Mouse (Mus musculus) gastrocnemius, postnatal 4 days (tissue): ENCODE measurements at regions not wholly inside any gene's neighbourhood (a gene's known extent, or its start where the extent isn't known, plus 50 kb on each side); places are given as distances from the start of the nearest gene placed in this dataset.

Experiments used
- DNase-seq, 2 experiments: peaks; one replicate each; pipeline ENCODE4 v3.0.0; 2021 to 2022; ENCODE audit warnings: low spot score in 2 of 2, mixed read lengths in 2 of 2

GRCm38 (mm10) chr4:97132650-97133049 lies 50.3 kb downstream of the Gm10192 start:
- no peak for DNase-seq

GRCm38 (mm10) chr4:97127780-97128179 lies 55.2 kb downstream of the Gm10192 start:
- peak in 1 of 2 experiments; percentile 15 for DNase-seq

- no peak for DNase-seq
Measured at GRCm38 (mm10) chr4:97123861-97124260, 59.1 kb downstream of the Gm10192 start.

- DNase-seq = no peak
Measured at GRCm38 (mm10) chr4:97121952-97122351, 61.0 kb downstream of the Gm10192 start.

- no peak for DNase-seq
Measured at GRCm38 (mm10) chr4:97119459-97119858, 63.5 kb downstream of the Gm10192 start.

GRCm38 (mm10) chr4:97117016-97117415 lies 66.0 kb downstream of the Gm10192 start:
- no peak for DNase-seq

GRCm38 (mm10) chr4:97102752-97103052 lies 80.3 kb downstream of the Gm10192 start:
- DNase-seq = no peak

- DNase-seq = no peak
Measured at GRCm38 (mm10) chr4:97101911-97102751, 80.8 kb downstream of the Gm10192 start.

GRCm38 (mm10) chr4:97099721-97100120 lies 83.2 kb downstream of the Gm10192 start:
- DNase-seq = no peak

GRCm38 (mm10) chr4:97093576-97093975 lies 89.4 kb downstream of the Gm10192 start:
- DNase-seq = no peak

GRCm38 (mm10) chr4:97050735-97051134 lies 132.2 kb downstream of the Gm10192 start:
- no peak for DNase-seq

- no peak for DNase-seq
Measured at GRCm38 (mm10) chr4:97049045-97049674, 133.8 kb downstream of the Gm10192 start.

GRCm38 (mm10) chr4:97037693-97038348 lies 145.1 kb downstream of the Gm10192 start:
- peak; percentile 20 to 45 for DNase-seq

- no peak for DNase-seq
Measured at GRCm38 (mm10) chr4:97028938-97029337, 154.0 kb downstream of the Gm10192 start.

- no peak for DNase-seq
Measured at GRCm38 (mm10) chr4:97025446-97026040, 157.4 kb downstream of the Gm10192 start.

- DNase-seq = no peak
Measured at GRCm38 (mm10) chr4:97001321-97001720, 181.6 kb downstream of the Gm10192 start.

- no peak for DNase-seq
Measured at GRCm38 (mm10) chr4:96980311-96980710, 195.3 kb upstream of the Gm12695 start.

- DNase-seq = no peak
Measured at GRCm38 (mm10) chr4:96979876-96980275, 194.9 kb upstream of the Gm12695 start.

GRCm38 (mm10) chr4:96974935-96975334 lies 189.9 kb upstream of the Gm12695 start:
- no peak for DNase-seq

GRCm38 (mm10) chr4:96973804-96974203 lies 188.8 kb upstream of the Gm12695 start:
- no peak for DNase-seq

- DNase-seq = no peak
Measured at GRCm38 (mm10) chr4:96969199-96969598, 184.2 kb upstream of the Gm12695 start.
